Comparison of ENCODE assay signal across 22 mouse cellular contexts in the genomic region with DNA sequence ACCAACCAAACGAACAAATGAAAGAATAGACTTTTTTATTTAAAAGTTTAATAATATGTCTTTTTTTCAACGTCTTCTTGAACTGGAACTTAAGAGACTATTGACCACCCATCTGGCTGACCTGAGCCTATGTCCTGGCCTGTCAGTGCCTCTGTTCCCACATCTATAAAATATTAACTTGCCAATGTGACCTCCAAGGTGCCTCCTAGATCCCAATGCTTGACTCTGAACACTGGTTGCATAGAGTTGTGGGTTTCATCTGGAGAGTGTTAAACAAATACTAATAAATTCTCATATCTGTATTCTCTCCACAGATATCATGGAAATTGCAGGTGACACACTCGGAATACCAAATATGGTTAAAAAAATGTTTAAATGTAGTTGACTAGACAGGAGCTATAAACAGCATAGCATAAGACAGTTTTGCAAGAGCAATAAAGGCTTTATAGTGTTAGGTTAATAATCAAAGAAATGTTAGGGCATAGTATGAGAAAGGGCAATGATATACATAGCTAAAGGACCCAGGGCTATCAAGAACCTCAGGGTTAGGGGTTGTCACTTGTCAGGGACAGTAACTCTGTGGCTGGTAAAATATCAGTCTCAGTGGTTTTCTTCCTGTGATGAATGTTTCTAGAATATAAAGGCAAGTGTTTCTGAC.
"Had no signal": no experiment of that assay in that cellular context is flagged by ENCODE, and none has a peak within 500 bp of the region (broad histone marks: within the 10 kb centered on the region; RNA-seq: fewer than 3 reads in every experiment).

No protein-coding gene starts in this region.

- H3K27ac ChIP-seq: gastrocnemius, adult 2 months; heart, embryonic 10.5 days; hindbrain, embryonic 13.5 days; hindbrain, embryonic 15.5 days; kidney, postnatal 0 days; limb, embryonic 13.5 days; limb, embryonic 15.5 days; liver, embryonic 12.5 days; liver, embryonic 14.5 days had no signal

- H3K4me3 ChIP-seq: gastrocnemius, adult 2 months; heart, embryonic 10.5 days; heart, embryonic 12.5 days; hindbrain, embryonic 13.5 days; hindbrain, embryonic 15.5 days; limb, embryonic 13.5 days; limb, embryonic 15.5 days; liver, embryonic 12.5 days had no signal

- H3K4me2 ChIP-seq: heart, embryonic 12.5 days; hindbrain, embryonic 13.5 days; hindbrain, embryonic 15.5 days; limb, embryonic 13.5 days; limb, embryonic 15.5 days; liver, embryonic 12.5 days had no signal

- H3K4me1 ChIP-seq: hindbrain, embryonic 13.5 days; hindbrain, embryonic 15.5 days; liver, embryonic 12.5 days had no signal

- H3K9me3 ChIP-seq: heart, embryonic 10.5 days; heart, embryonic 12.5 days; hindbrain, embryonic 13.5 days; hindbrain, embryonic 15.5 days; limb, embryonic 13.5 days; limb, embryonic 15.5 days; liver, embryonic 12.5 days had no signal

- H3K27me3 ChIP-seq: heart, embryonic 12.5 days; hindbrain, embryonic 13.5 days; hindbrain, embryonic 15.5 days; limb, embryonic 13.5 days; limb, embryonic 15.5 days; liver, embryonic 12.5 days had no signal

- H3K9ac ChIP-seq: heart, embryonic 12.5 days; hindbrain, embryonic 13.5 days; hindbrain, embryonic 15.5 days; limb, embryonic 13.5 days; limb, embryonic 15.5 days; liver, embryonic 12.5 days; liver, embryonic 14.5 days had no signal

- ATAC-seq: forebrain, embryonic 16.5 days; inflammation-experienced regulatory T-cells, adult 6 months; liver, embryonic 12.5 days had no signal

- DNase-seq: gastrocnemius, adult 2 months; gastrocnemius, postnatal 10 days; gastrocnemius, postnatal 25 days; heart, adult 18-20 months; heart, postnatal 10 days; heart, postnatal 4 days; kidney, adult 18-20 months; kidney, postnatal 14 days; layer of hippocampus, adult 9-11 months; layer of hippocampus, postnatal 36 days; left cerebral cortex, postnatal 4 days had no signal

- H3K36me3 ChIP-seq: heart, embryonic 10.5 days; heart, embryonic 12.5 days; hindbrain, embryonic 13.5 days; hindbrain, embryonic 15.5 days; limb, embryonic 13.5 days; limb, embryonic 15.5 days; liver, embryonic 12.5 days had no signal
